Mouse (Mus musculus) thymus, postnatal 14 days (tissue): ENCODE measurements at regions not wholly inside any gene's neighbourhood (a gene's known extent, or its start where the extent isn't known, plus 50 kb on each side); places are given as distances from the start of the nearest gene placed in this dataset.
A peak's percentile ranks its signal among the peaks of the same experiment; 100 is the strongest.

ENCODE experiments used
- DNase-seq: peaks from one replicate; pipeline ENCODE4 v3.0.0; 2021

DNA sequence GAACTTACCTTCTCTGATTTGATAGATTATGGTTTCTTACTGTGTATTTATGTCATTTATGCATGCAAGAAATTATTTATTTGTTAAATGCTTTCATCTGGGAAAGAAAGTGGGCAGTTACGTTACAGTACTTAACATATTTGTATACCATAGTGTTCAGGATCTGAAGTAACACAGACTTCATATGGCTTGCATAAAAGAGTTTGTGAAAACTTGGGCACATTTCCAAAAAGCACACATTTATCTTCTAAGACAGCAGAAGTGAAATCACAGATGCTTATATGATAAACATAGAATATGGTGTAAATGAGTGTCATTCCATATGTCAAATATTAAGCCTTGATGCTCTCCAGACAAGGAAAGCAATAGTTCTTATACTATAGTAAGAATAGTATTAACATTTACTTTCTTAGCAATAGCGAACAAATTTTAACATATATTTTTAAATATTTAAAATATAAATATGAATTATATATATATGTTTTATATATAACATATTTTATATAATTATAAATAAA is 4549.1 kb upstream of the Gm7489 start:
- no peak for DNase-seq

DNA sequence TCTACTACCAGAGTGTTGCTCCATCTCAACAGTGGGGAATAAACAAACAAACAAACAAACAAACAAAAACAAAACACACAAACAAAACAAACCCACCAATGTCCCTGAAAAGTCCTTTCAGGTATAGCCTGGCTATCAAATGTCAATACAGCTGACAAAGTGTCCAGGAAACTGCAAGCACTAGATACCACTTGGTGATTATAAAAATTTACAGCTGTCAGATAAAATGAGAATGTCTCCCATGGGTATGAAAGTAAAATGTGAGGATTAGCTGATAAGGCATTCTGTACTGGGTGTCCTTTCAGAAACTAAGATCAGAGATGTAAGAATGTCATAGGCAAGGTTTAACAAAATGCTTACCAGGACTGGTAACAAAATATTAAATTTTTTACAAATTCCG is 4537.7 kb upstream of the Gm7489 start:
- no peak for DNase-seq

DNA sequence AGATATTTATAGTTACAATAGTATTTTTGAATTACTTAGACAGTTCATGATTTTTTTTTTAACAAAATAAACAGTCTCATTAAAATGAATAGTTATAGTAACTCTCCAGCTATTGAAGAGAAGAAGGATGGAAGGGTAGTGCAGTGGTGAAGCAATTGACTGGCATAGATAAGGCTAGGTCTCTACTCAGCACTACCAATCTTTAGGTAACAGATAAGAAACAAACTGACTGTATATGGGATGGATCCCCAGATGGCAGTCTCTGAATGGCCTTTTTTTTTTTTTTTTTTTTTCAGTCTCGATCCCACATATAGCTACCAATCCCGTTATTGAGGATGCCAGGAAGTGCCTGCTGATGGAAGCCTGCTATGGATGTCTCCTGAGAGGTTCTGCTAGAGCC is 4528.6 kb upstream of the Gm7489 start:
- no peak for DNase-seq

DNA sequence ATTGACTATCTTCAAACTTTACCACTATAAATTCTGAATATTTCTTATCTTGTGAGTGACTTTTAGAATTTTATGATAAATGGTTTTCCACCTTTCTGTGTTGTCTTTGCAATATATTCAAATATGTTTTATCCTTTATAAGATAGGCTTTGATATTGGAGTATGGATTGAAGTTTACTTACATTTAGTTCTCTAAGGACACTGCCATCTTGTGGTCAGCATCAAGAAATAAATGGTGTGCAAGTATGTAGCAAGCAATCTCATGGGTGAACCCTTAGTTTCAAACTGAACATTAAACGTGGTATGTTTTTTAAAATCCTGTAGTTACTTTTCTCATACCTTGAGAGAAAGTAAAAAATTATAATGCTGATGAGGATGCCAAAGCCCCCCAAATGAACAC is 4488.7 kb upstream of the Gm7489 start:
- DNase-seq, result no peak

DNA sequence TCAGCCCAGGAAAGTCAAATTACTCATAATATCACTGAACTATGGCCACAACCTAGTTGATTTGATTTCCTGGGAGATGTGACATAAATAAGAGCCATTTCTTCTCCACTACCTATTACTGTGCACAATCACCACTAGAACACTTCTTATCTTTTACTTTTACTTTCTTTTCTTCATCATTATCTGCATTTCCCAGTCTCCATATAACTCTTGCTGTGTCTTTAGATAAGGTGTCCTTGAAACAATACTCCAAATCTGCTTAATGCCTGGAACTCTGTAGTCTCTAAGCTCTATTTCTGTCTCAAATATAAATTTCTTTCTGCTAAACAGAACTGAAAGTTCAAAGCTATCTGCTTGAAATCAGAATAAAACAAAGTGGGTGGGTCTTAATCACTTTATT is 4471.0 kb upstream of the Gm7489 start:
- DNase-seq, result no peak

DNA sequence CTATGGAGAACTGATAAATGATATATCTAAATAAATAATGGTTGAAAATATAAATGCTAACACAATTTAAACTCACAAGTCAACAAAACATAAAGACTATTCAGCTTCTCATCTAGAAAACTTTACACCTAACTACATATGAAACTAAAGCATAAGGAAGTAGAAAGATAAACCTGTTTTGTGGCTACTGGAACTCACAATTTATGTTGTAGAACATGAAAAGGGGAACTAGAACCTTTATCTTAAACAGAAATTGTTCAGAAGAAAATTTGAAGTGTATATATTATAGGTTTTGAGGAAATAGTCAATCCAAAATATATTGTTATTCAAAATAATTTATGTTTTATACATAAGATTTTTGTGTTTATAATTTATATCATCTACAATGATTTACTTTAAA is 4433.4 kb upstream of the Gm7489 start:
- no peak for DNase-seq

DNA sequence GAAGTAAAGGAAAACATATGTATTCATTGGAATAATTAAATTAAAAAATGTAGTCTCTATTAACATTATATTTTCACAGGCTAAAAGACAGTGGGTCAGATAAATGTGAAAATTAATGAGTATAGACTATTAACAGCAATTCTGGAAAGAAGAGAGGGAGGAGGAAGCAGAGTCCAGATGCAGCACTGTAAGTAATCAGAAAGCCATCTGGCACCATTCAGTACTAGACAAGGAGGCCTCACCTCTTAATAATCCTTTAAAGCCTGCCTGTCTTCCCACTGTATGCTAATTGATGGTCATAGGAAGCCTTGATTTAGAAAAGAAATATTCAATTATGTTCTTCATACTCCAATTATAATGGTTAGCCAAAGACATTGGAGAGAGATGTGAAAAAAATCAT is 4400.1 kb upstream of the Gm7489 start:
- DNase-seq, result no peak

DNA sequence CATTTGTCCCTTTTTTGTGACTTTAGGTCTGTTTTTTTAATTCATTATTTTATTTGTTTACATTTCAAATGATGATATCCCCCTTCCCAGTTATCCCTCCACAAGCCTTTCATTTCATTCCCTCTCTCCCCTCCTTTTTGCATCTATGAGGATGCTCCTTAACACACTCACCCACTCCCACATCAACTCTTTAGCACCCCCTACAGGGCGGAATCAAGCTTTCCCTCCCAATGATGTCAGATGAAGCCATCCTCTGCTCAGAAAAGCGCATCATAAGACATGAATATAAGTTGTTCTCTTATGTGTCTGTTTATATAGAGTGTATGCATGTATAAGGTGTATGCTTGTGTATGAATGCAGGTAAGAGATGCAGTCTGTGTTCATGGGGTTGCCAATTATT is 4391.9 kb upstream of the Gm7489 start:
- peak; percentile 5 for DNase-seq

DNA sequence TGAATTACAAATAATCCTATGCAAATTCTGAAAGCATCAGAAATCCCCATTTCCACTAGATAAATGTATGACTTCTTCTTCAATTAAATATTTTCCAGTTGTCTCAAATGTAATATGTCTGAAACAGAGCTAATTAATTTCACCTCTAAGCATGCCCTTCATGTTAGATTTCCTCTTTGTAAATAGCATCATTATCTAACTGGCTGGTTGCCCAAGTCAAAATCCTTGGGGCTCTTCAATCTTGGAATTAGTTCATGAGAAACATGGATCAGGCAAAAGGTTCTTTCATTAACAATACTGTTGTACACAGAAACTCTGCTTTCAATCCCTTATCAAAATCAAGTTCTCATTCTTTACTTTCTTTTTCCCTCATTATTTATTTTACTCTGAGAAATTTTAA is 4382.9 kb upstream of the Gm7489 start:
- DNase-seq, result no peak
